Mouse (Mus musculus) left cerebral cortex, postnatal 14 days (tissue): ENCODE measurements at regions not wholly inside any gene's neighbourhood (a gene's known extent, or its start where the extent isn't known, plus 50 kb on each side); places are given as distances from the start of the nearest gene placed in this dataset.
"Not testable (repeated sequence)": the region's sequence is repeated elsewhere in the genome, so short reads cannot be mapped to it uniquely, and the experiment has no call there.

Experiments used
- DNase-seq, 2 experiments: peaks; one replicate each; pipeline ENCODE4 v3.0.0; 2021 to 2022; ENCODE audit warnings: low spot score in 2 of 2, mixed read lengths in 1 of 2
- intact Hi-C: fragments of 180-260 bp; cut with DNase I; formaldehyde crosslinking; loops from one replicate; pipeline ENCODE4 v1.15.1; 2025

DNA sequence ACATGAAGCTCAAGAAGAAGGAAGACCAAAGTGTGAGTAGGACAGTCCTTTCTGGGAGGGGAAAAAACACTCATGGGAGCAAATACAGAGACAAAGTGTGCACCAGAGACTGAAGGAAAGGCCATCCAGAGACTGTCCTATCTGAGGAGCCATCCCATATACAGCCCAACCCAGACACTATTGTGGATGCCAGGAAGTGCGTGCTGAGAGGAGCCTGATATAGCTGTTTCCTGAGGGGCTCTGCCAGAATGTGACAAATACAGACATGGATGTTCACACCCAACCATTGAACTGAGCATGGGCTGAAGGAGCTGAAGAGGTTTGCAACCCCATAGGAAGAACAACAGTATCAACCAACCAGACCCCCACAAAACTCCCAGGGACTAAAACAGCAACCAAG, 281.9 kb upstream of the Gm21293 start:
- DNase-seq = no peak
- intact Hi-C loops = no loop called here

DNA sequence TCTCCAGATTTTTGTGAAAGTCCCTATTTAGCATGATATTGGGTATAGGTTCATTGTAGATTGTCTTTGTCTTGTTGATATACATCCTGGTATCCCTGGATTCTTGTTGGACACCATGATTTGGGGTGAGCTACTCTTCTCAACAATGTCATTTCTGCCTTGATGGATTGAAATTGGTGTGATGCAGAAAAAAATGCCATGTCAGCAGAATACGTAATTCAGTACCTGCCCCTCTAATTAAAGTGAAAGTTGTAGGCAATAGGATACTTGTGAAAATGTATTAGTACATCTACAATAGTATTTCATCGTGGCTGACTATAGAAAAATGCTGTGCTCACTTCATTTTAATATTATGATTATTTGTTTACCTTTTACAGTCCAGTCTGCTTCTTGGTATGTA, 280.7 kb upstream of the Gm21293 start:
- DNase-seq = no peak
- intact Hi-C loops = no loop called here

DNA sequence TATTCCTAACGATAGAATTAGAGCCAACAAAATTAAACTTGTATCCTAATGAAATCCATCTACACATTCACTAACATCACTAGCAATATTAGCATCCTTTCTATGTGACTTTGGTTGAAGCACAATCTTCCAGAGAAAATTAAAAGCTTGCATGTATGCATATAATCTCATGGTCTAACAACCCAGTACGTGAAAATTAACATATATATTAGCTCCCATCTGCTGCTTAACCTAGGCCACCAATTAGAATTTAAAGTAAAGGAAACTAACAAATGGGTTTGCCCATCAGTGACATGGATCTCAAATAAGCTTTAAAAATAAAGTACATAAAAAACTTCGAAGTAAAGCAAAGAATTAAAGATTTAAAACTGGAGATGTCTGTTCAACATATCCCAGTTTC, 278.9 kb upstream of the Gm21293 start:
- DNase-seq = no peak
- intact Hi-C loops = no loop called here

DNA sequence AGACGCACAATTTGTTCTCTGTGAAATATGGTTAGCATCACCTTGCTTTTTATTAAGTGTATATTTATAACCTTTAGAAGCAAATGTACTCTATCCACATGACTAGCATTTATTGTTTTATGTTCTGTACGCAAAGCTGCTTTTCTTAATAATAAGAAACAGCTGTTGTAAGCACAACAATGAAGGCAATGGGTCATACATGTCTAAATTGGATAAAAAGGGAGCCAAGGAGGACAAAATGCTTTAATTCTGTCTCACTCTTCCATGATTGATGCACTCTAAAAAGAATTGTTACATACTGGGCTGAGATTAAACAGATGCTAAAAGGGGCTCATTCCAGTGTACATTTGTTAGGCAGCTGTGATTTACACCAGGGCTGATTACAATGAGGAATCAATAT, 232.7 kb upstream of the Gm21293 start:
- intact Hi-C loops = no loop called here
- no peak for DNase-seq

DNA sequence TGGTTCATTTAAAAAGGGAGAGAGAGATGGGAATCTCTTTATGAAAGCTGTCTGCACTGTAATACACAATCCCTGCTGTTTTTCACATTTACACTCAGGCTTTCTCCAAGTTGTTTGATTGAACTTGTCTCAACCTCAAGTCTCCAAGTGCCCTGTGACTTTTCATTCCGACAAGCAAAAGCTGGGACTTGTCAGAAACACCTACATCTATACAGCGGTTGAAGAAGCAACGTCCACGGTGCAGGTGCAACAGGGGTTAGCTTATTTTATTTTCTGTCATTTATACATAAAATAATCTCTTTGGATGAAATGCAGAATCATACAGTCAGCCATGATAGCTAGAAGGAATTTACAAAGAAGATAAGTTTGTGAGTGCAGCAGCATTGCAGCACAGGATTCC, 184.6 kb upstream of the Gm21293 start:
- intact Hi-C loops = no loop called here
- DNase-seq = no peak

DNA sequence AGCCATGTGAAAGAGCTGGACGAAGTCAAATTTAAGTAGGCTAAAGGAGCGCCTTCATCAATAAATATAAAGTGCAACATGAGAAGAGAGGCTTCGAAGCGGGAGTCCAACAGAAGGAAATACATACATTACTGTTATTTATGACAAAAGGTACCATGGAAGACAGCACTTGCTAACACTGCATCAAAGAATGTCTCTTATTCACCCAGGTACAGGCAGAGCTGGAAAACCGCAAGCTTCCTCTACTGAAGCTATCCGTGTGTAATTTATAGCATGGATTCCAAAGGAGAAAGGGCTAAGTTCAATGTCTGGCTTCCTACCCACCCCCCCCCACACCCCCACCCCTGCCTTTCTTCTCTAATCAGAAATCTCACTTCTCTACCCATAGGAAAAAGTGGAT, 166.7 kb upstream of the Gm21293 start:
- intact Hi-C loops = no loop called here

DNA sequence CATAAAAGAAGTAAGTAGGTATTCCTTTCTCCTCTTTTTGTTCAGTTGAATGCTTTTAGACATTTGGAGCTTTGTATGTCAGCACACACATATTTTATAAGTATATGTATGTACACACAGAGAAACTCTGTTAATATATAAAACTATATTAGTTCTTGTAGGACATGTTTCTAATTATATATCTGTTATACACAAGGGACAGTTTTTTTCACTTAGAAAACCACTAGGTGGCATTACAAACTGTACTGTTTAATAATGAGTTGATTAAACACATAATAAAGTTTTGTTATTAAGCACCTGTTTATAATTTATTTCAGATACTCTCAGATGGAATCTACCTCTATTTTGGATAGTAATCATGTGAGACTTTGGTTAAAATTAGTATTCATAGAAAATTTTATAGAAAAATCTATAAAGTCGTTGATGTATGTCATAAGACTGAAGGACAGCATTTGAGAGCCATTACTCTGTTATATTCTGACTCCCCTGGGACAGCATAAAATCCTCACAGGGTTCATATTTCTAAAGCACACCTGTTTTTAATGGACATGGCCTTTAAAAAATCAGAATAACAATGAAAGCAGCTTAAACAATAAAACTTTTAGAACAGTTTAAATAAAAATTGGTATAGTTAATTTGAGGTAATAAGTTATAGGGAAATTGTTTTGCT, 158.4 kb upstream of the Gm21293 start:
- no peak for DNase-seq
- intact Hi-C loops = no loop called here

More for the DNA sequence above, 166.7 kb upstream of the Gm21293 start:
- no peak for DNase-seq

DNA sequence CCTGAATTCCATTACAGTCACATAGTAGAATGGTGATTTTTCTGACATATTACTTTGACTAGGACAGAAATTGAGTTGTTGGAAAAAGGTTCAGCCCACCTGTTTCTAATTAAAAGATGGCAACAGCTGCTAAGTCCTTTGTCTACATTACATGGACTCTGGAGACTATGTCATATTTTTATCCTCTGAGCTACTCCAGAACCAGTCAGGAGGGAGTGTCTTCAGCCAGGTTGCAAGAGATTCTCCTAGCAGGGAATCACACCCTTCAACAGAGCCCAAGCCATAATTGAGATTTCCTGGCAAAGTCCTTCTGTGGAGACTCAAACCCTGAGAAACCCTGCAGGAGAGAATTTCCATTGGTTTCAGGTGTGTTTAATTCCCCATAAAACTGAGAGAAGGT, 123.2 kb upstream of the Gm21293 start:
- intact Hi-C loops = no loop called here
- no peak for DNase-seq

DNA sequence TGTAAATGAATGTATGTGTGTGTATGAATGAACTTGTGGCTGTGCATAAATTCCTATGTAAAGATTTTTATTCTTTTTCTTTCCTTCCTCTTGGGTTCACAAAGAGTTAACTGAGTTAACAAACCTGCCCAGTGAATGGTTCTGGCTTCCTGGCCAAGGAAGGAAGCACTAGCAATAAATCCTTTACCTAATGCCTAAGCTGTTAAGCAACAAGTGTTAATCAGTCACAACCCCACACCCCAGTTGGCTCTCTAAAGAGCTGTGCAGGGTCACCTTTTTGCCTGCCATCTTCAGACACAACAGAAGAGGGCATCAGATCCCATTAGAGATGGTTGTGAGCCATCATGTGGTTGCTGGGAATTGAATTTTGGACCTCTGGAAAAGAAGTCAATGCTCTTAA, 121.2 kb upstream of the Gm21293 start:
- intact Hi-C loops = no loop called here
- no peak for DNase-seq

DNA sequence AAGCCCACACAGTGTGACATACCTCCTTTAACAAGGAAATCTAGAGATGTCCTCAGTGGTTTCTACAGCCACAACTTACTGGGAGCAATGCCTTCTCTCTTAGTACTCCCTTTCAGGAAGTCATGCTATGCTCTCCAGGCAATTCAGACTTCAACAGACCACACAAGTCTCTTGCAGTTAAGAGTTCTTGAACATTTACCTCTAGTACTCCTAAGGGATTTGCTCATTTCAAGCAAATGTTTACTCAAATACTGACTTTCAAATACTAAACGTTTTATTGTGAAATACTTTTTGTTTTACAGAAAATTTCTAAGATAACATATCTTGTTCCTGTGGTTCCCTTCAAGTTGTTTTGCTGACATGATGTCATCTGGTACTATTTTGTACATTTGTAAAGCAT, 114.6 kb upstream of the Gm21293 start:
- intact Hi-C loops = no loop called here

DNA sequence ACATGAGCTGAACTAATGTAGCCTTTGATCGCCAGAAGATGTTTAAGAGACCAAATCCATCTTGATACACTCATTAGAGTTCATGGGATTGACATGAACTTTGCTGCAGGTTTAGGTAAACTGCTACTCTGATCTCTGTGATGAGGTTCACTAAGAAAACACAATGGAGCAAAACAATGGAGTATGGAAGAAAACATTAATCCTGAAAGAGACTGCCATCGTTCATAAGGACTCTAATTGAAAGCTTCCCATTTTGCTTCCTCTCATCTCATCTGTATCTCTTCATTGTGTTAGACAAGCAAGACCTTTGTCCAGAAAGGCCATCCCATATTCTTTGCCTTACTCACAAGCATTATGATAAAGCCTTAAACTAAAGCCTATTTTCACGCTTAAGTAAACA, 110.0 kb upstream of the Gm21293 start:
- DNase-seq = no peak
- intact Hi-C loops = no loop called here

More for the DNA sequence above, 114.6 kb upstream of the Gm21293 start:
- no peak for DNase-seq

DNA sequence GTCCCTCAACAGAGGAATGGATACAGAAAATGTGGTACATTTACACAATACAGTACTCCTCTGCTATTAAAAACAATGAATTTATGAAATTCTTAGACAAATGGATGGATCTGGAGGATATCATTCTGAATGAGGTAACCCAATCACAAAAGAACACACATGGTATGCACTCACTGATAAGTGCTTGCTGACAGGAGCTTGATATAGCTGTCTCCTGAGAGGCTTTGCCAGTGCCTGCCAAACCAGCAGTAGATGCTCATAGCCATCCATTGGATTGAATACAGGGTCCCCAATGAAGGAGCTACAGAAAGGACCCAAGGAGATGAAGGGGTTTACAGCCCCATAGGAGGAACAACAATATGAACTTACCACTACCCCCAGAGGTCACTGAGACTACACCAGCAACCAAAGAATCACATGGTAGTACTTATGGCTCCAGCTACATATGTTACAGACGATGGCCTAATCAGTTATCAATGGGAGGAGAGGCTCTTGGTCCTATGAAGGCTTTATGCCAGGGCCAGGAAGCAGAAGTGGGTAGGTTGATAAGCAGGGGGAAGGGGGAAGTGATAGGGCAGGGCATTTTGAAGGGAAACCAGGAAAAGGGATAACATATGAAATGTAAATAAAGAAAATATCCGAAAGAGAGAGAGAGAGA, 100.9 kb upstream of the Gm21293 start:
- DNase-seq, intact Hi-C loops: not testable (repeated sequence)

DNA sequence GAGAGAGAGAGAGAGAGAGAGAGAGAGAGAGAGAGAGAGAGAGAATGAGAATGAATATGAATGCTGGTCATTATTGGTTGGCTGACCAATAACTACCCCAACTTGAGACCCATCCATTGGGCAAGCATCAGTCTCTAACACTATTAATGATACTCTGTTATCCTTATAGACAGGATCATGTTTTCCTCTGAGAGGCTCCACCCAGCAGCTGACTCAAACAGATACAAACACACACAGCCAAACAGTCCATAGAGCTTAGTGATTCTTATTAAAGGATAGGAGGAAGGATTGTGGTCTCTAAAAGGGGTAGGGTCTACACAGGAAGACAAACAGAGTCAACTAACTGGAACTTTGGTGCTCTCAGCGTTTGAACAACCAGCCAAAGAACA, 100.4 kb upstream of the Gm21293 start:
- intact Hi-C loops = no loop called here
- no peak for DNase-seq

DNA sequence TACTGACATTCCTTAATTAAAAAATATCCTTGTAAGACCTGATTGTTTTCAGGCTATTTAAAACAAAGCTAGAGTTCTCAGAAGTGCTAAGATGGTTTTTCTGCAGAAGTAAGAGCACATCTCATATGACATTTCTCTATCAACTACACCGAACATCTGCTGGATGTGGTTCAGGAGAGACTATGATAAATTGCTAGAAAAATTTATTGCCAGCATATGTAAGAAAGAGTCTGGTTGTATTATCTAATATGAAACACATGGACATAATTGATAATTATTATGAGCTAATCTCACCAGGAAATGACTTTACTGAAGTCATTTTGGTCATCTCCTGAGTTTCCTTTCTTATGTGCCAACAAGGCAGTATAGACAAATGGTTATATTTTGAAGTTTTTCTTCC, 99.2 kb upstream of the Gm21293 start:
- intact Hi-C loops = no loop called here

More for the DNA sequence above, 99.2 kb upstream of the Gm21293 start:
- DNase-seq = no peak
